Mouse (Mus musculus): ENCODE measurements around the gene Des. TPM values are rescaled to one million over a fixed set of nuclear protein-coding genes. Genes with fewer than 3 reads are reported as not detected.

Gene Des
- total RNA-seq, 2 experiments from 2014 or later: 2,427 to 2,600 TPM

DNA sequence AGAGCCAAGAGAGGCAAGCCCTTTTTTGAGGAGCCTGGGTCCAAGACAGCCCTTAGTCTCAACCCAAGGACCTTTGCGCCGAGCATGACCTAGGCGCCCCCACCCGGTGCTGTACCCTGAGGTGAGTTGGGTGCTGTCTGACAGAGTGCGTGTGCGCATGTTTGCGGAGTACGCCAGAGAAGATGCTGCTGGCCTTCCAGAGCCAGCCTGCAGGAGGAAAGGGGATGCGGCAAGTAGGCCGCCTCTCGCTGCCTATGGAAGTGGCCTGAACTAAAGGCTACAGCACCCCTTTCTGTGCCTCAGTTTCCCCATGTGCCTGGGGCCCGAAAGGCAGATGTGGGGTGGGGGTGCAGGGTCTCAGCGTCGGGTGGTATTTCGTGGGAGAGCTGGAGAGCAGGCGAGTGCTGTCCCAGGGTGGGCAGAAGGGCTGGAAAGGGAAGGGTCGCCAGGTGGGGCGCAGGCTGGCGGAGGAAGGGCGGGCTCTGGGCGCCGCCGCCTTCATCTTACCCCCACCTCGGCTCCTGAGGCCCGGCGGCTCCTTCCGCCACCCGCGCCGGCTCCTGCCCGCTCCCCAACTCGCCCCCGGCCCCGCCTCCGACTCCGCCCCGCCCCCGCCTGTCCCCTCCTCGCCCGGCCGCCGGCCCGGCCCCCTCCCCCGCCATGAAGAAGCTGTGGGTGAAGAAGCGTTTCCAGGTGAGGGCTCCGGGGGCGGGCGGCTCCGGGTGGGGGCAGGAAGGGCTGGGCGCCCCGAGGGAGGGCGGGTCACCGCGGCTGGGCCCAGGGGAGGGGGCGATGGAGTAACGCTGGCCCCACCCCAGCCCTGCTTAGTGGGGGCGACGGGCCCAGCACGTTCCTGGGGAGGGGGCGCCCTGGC lies 21.6 kb downstream of the Des start:
- DNase-seq (ENCODE audit: low spot score): no peak

DNA sequence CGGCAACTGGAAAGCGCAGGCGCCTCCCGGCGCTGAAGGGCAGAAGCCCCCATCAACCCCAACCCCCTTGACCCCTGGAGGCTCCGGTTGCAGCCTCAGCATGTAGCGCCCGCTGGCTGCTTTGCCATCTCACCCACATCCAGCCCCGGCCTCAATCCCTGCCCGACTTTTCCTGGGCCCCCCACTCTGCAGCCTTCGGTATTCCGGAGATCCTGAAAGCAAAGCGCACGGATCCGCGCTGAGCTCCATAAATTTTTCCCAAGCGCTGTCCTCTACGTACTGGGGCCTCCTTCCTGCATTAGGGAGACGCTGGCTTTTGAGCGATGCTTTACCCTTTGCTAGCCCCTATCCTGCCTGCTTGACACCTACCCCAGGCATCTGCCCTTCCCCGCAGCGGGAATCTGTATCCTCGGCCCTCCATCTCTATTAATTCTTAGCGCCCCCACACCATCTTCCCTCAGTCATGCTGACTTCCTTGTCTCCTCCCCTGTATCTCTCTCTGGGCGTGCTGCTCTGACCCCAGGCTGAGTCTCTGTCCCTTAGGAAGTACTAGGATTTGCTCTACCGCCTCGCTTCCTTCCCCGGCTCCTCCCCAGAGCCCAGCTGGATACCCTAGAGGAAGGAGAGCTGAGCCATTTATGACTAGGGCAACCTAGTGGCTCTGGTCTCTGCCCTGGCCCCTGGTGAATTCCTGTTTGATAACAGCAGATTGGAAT lies 22.4 kb downstream of the Des start:
- DNase-seq (ENCODE audit: low spot score): no peak

DNA sequence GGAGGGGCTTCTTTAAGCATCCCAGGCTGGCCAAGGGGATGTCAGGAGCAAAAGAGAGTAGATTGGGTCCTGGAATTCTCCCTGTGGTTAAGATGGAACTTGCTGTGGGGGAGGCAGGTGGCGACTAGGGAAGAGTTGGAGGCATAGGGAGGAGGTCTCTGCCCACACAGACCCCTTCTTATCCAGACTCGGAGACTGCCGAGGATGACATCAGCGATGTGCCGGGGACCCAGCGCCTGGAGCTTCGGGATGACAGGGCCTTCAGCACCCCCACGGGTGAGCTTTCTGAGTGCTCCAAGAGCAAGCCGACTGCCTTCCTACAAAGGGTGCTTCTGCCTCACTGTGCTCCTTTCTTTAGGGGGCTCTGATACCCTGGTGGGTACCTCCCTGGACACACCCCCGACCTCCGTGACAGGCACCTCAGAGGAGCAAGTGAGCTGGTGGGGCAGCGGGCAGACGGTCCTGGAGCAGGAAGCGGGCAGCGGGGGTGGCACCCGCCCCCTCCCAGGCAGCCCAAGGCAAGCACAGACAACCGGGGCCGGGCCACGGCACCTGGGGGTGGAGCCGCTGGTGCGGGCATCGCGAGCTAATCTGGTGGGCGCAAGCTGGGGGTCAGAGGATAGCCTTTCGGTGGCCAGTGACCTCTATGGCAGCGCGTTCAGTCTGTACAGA lies 24.5 kb downstream of the Des start:
- no peak for DNase-seq (ENCODE audit: low spot score)

- DNase-seq (ENCODE audit: low spot score): no peak
Measured at GRCm38 (mm10) chr1:75385142-75385730, 25.1 kb downstream of the Des start.

DNA sequence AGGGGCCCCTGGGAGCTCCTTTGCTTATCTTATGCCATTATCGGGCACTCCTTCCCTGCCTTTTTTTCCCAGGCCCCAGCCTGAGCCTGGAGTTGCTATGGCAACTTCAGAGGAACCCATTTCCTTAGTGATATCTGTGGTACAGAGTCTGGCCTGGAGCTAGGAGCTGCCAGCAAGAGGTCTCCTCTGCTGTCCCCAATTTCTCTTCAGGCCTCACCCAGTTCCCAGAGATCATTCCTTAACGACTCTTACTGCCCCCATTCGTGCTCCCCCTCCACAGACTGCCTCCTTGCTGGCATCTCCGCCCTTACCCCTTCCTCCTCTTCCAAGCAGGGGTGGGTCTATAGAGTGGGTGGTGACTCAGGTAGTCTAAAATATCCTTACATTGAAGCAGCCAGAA lies 26.0 kb downstream of the Des start:
- no peak for DNase-seq (ENCODE audit: low spot score)

GRCm38 (mm10) chr1:75387469-75387928 lies 27.4 kb downstream of the Des start:
- no peak for DNase-seq (ENCODE audit: low spot score)

DNA sequence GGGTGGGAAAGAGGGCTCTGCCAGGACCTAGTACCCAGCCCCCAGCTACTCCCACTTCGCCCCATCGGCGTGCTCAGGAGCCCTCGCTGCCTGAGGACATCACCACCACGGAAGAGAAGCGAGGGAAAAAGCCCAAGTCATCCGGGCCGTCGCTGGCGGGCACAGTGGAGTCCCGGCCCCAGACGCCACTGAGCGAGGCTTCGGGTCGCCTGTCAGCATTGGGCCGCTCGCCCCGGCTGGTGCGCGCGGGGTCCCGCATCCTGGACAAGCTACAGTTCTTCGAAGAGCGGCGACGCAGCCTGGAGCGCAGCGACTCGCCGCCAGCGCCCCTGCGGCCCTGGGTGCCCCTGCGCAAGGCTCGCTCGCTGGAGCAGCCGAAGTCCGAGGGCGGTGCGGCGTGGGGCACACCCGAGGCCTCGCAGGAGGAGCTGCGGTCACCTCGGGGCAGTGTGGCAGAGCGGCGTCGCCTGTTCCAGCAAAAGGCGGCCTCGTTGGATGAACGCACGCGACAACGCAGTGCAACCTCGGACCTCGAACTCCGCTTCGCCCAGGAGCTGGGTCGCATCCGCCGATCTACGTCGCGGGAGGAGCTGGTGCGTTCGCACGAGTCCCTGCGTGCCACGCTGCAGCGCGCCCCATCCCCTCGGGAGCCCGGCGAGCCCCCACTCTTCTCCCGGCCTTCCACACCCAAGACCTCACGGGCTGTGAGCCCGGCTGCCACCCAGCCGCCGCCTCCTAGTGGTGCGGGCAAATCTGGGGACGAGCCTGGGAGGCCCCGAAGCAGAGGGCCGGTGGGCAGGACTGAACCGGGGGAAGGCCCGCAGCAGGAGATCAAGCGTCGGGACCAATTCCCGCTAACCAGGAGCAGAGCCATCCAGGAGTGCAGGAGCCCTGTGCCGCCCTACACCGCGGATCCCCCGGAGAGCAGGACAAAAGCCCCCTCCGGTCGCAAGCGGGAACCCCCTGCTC lies 28.1 kb downstream of the Des start:
- DNase-seq (ENCODE audit: low spot score): no peak

DNA sequence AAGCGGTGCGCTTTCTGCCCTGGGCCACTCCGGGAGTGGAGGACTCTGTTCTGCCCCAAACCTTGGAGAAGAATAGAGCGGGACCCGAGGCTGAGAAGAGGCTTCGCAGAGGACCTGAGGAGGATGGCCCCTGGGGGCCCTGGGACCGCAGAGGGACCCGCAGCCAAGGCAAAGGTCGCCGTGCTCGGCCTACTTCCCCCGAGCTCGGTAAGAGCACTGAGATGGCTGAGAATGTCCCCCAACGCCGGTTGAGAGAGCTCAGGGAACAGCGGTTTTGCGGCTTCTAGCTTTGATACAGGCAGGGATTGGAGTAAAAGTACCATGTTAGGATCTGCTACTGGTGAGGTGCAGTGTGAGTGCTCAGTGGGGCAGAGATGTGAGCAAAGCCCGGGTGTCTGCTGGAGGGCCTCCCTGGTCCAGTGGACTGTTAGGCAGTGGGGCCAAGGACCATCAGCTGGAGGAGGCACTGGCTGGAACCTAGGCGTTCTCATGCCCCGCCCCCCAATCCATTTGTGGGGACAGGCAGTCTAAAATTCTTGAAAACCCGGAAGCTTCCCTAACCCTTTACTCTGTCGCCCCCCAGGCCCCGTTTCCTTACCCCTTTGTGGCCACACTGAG lies 28.9 kb downstream of the Des start:
- DNase-seq (ENCODE audit: low spot score): no peak

DNA sequence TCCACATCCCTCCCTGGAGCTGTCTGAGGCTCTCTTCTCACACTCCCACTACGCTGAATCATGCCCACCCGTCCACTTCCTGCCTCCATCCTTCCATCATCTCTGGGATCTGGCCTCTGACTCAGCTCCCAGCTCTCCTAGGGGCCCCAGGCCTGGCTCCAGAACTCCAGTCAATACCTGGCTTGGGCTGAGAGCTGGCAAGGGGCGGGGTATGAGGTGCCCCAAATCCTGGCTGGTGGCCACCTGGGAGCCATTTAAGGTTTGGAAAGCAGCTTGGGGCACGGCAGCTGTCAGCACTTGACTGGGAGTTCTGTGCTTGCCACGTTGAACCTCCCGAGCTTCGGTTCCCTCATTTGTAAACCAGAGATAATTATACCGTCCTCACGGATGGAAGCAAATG lies 33.0 kb downstream of the Des start:
- peak; percentile 91 for DNase-seq (ENCODE audit: low spot score)

DNA sequence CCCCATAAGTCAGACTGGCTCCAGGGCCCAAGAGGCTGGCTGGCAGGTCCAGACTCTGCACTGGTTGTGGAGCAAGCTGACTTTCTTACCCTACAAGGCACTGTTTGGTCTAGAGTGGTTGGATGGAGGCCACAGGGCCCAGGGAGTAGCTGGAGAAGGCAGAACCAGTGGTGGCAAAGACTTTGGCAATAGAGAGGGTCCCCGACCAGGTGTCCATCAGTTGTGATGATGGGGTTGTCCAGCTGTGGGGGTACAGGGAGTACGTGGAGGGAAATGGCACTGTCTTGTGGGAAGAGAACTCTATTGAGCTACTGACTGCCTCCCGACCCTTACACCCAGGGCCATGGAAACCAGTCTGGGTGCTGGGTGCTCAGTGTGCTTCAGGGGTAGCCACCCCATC lies 33.7 kb downstream of the Des start:
- DNase-seq (ENCODE audit: low spot score): no peak

DNA sequence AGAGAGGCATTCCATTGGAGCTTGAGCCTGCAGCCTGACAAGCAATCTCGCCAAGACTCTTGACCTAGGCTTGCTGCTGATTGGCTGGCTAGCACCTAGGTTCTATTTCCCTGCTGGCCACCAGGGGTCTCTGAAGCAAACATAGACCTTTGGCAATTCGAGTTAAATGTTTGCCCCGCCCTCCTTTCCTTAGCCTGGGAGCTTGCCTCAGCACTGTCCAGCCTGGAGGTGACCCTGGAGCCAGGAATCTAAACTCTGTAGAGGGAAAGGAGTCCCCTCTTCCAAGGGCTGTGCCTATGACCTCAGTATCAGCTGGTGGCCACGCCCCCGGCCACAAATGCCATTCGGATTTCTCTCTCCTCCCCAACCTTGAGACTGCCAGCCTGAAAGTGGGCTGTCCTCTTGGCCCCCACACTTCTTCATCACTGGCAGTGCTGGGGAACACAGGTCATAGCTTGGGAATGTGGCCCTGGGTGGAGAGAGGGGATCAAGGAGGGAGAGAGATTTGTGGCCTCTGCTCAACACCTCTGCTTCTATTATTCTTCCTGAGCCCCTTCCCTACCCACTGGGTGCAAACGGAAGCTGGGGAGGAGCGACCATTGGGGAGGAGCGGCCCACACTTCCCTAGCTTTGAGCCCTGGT lies 38.8 kb downstream of the Des start:
- DNase-seq (ENCODE audit: low spot score): peak; percentile 93

GRCm38 (mm10) chr1:75399755-75400492 lies 39.8 kb downstream of the Des start:
- DNase-seq (ENCODE audit: low spot score): peak; percentile 85

DNA sequence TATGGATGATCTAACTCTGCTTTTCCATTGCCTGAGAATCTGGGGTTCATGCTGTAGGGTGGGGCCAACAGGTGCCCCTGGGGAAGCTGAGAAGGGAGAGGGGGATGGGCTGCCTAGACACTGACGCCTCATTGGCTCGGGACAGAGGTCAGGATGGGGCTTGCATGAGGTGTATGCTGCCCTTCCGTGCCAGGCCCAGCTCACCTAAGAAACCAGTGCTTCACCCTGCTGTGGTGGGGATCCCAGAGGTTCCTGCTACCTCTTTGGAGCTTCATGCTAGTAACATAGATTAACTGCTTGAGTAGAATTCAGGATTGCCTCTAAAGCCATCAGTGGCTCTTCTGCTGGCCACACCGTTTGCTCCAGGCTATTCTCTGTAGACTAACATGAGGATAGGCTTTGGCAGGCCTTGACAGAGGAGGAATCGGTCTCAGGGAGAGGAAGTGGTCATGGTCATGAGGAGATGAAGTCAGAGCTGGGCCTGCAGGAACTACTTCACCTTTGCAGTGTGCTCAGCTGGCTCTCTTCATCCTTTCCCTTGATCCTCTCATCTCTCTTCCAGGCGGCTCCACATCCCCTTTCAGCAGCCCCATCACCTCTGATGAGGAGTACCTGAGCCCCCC lies 40.5 kb downstream of the Des start:
- peak; percentile 72 for DNase-seq (ENCODE audit: low spot score)

GRCm38 (mm10) chr1:75405547-75405946 lies 45.4 kb downstream of the Des start:
- no peak for DNase-seq (ENCODE audit: low spot score)

DNA sequence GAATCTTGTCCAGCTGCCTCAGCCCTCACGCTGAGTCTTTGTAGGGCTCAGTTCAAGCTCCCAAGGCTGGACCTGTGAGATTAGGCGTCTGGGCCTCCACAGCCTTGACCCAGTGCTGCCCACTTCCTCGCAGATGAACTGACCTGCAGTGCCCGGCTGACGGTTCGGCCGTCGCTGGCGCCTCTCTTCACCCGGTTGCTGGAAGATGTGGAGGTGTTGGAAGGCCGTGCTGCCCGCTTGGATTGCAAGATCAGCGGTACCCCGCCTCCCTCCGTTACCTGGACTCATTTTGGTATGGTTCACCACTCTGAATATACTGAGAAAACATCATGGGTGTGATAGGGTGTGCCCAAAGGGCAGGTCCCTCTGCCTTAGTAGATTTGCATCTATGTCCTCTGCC lies 46.0 kb downstream of the Des start:
- no peak for DNase-seq (ENCODE audit: low spot score)

DNA sequence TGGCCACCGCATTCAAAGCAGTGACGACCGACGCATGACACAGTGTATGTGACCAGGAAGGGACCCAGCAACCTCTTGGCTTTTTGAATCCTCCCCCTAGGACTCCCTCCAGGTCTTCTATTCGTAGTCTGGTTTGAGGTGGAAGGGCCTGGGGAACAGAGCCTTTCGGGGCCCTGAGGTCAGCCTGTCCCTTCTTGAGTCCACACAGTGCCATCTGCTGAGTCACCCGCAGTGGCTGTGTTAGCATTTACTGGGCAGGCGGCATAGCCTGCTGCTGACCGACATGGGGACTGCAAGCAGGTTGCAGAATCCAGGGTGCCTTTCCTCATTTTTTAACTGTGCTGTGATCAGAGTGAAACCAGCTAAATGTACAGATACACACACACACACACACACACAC lies 46.9 kb downstream of the Des start:
- DNase-seq (ENCODE audit: low spot score): peak; percentile 64

- no peak for DNase-seq (ENCODE audit: low spot score)
Measured at GRCm38 (mm10) chr1:75408210-75408609, 48.1 kb downstream of the Des start.

DNA sequence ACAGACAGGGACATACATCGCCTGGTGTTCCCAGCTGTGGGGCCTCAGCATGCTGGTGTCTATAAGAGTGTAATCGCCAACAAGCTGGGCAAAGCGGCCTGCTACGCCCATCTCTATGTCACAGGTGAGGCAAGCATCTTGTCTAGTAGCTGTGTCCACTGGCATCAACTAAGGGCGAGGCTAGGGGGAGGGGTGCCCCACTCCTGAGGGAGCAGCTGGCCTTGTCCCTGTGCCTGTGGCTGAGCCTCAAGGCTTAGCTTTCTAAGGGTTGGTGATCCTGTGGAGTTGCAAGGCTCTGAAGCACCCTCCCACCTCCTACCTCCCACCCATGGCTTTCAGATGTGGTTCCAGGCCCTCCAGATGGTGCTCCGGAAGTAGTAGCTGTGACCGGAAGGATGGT lies 49.8 kb downstream of the Des start:
- no peak for DNase-seq (ENCODE audit: low spot score)

Measured in gastrocnemius, adult 18-20 months (tissue).